Mouse (Mus musculus): Measurements from ENCODE around the gene Dqx1.

DNA sequence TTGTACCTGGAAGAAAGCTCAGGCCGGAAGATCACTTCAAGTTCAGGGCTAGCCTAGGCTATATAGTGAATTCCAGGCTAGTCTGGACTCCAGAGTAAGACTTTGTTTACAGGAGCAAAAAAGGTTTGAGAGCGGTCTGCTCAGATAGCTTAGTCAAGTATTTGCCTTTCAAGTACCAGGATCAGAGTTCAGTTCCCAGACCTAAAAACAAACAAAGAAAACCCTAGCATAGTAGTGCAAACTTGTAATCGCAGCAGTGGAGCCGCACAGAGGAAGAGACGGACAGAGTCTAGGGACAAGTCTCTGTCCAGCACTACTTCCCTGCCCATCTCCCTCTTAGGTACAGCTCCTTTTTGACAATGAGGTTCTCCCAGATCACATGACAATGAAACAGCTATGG, 22.6 kb downstream of the Dqx1 start:
- no peak for TF ChIP-seq POLR2A (IDR thresholded peaks at IDR 0.05; ENCODE audit: low read depth, low read length)
- TF ChIP-seq CTCF (IDR thresholded peaks at IDR 0.05; ENCODE audit: borderline replicate concordance, insufficient read depth, low read length): no peak
